Mouse (Mus musculus) liver, adult 2 months (tissue): ENCODE results near the gene Pfas. TPM values are rescaled to one million over a fixed set of nuclear protein-coding genes. Genes with fewer than 3 reads are reported as not detected.
A peak's percentile ranks its signal among the peaks of the same experiment; 100 is the strongest.

ENCODE experiments used
- DNase-seq: peaks from one replicate; pipeline ENCODE4 v3.0.0-alpha.2; 2011; ENCODE audit warnings: low read depth, low spot score; ENCODE audit errors: extremely low read depth
- H3K27ac ChIP-seq: fragments of 200-500 bp; replicated peaks from 2 replicates; pipeline ENCODE4 v1.5.1; 2012; ENCODE audit warnings: low read depth, mild to moderate bottlenecking, control low read depth, inconsistent platforms, low read length; ENCODE audit not compliant: insufficient read depth
- H3K27me3 ChIP-seq: fragments of 200-500 bp; 2 replicates; pipeline ENCODE4 v1.6.1; 2012; ENCODE audit warnings: mild to moderate bottlenecking, moderate library complexity, low read length, inconsistent platforms; ENCODE audit not compliant: control insufficient read depth, insufficient read depth
- H3K36me3 ChIP-seq: fragments of 200-500 bp; 2 replicates; pipeline ENCODE4 v1.6.1; 2012; ENCODE audit warnings: low read length, inconsistent platforms; ENCODE audit not compliant: control insufficient read depth, insufficient read depth
- H3K4me1 ChIP-seq: fragments of 200-500 bp; 2 replicates; pipeline ENCODE4 v1.6.1; 2011; ENCODE audit warnings: low read length; ENCODE audit not compliant: control insufficient read depth, insufficient read depth
- H3K4me3 ChIP-seq: fragments of 200-500 bp; 2 replicates; pipeline ENCODE4 v1.5.1; 2011; ENCODE audit warnings: low read depth, mild to moderate bottlenecking, control low read depth, low read length, moderate library complexity; ENCODE audit not compliant: insufficient read depth
- H3K79me2 ChIP-seq: fragments of 200-500 bp; 2 replicates; pipeline ENCODE4 v1.6.1; 2012; ENCODE audit warnings: inconsistent platforms, mild to moderate bottlenecking, low read length, moderate library complexity; ENCODE audit not compliant: control insufficient read depth, insufficient read depth
- H3K9ac ChIP-seq: fragments of 200-500 bp; 2 replicates; pipeline ENCODE4 v1.6.1; 2012; ENCODE audit warnings: low read depth, mild to moderate bottlenecking, control low read depth, inconsistent platforms, low read length
- CTCF ChIP-seq: fragments of 200-500 bp; IDR thresholded peaks from 2 replicates; pipeline ENCODE4 v1.5.1; 2011; ENCODE audit warnings: low read depth, low read length, control low read depth
- POLR2A ChIP-seq: fragments of 200-500 bp; IDR thresholded peaks from 2 replicates; pipeline ENCODE4 v1.6.1; 2011; ENCODE audit warnings: low read length, control low read depth; ENCODE audit not compliant: insufficient read depth; ENCODE audit errors: extremely low read depth
- WGBS: fragments of 180-500 bp; shearing (Covaris S2); methylation state at CpG from one replicate; pipeline ENCODE4 v1.1.7; 2018; 5-methylcytosine and 5-hydroxymethylcytosine counted together
- polyA plus RNA-seq: library from polyadenylated mRNA; depleted of rRNA; stranded (reverse); fragments of >200 nt; gene quantifications from 2 replicates; pipeline ENCODE4 v1.2.3, GENCODE M21; 2012
- total RNA-seq: library from RNA; depleted of rRNA; stranded (reverse); fragments of >200 nt; gene quantifications from 2 replicates; pipeline ENCODE4 v1.2.3, GENCODE M21; 2014

Pfas gene
- total and polyA plus RNA-seq, 2 experiments = 5.0 to 7.0 TPM

GRCm38 (mm10) chr11:69037231-69038061 lies 29.2 kb upstream of the Pfas start:
- peak; percentile 83 for DNase-seq
- H3K27ac ChIP-seq = peak overlapping the region; percentile 36
- H3K27me3 ChIP-seq = no peaks in the 10 kb centered on the region
- H3K4me1 ChIP-seq = peaks cover 24% of the 10 kb centered on the region
- H3K79me2 ChIP-seq = no peaks in the 10 kb centered on the region
- H3K4me3 ChIP-seq = peak overlapping the region; percentile 47
- 1% methylated on average over 34 of the region's 34 CpGs for WGBS
- TF ChIP-seq POLR2A = no peak
- TF ChIP-seq CTCF = no peak
- peak overlapping the region; percentile 47 for H3K9ac ChIP-seq
- no peaks in the 10 kb centered on the region for H3K36me3 ChIP-seq

DNA sequence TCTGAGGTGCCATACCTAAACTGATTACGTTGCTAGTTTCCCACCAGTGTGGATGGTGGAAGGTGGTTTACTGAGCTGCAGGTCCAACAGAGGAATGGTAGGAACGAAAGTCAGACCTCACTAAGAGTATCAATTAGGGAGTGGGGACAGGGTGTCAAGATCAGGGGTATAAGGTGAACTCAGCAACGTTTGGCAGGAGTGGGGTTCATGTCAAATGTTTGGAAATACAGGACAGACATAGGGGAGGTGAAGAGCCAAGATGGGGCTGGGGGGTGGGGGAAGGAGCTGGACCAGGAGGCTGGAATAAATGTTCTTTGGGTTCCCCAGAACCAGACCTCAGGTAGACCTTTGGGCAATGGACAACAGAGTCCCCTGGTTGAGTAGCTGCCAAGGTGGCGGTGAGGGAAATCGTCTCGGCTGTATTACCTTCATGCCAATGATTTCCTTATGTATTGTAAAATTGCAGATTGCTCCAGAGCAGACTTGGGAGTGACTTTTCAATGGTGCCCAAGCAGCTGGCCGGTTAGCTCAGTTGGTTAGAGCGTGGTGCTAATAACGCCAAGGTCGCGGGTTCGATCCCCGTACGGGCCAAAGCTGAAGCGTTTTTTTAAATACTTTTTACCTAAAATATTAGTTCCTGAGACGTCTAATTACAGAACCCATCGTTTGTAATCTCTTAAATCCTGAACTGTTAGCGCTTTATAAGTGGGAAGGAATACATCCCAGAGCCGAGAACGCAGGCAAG lies 28.4 kb upstream of the Pfas start:
- WGBS = 10% methylated on average over 20 of the region's 20 CpGs
- H3K9ac ChIP-seq = peak overlapping the region; percentile 47
- TF ChIP-seq CTCF = no peak
- no peak for TF ChIP-seq POLR2A
- H3K27ac ChIP-seq = peak overlapping the region; percentile 36
- peak overlapping the region; percentile 47 for H3K4me3 ChIP-seq
- peak; percentile 77 for DNase-seq
- no peaks in the 10 kb centered on the region for H3K79me2 ChIP-seq
- H3K27me3 ChIP-seq = no peaks in the 10 kb centered on the region
- H3K36me3 ChIP-seq = no peaks in the 10 kb centered on the region
- H3K4me1 ChIP-seq = peaks cover 24% of the 10 kb centered on the region

- DNase-seq = peak; percentile 83
- no peaks in the 10 kb centered on the region for H3K27me3 ChIP-seq
- no peaks in the 10 kb centered on the region for H3K36me3 ChIP-seq
- WGBS = 1% methylated on average over 8 of the region's 8 CpGs
- no peak overlapping the region for H3K9ac ChIP-seq
- peak overlapping the region; percentile 26; the same call in 1 of the 2 replicates for H3K27ac ChIP-seq
- H3K4me3 ChIP-seq = 0 out of 2 replicates have a peak overlapping the region, but pooled peaks have one; percentile 7
- H3K4me1 ChIP-seq = peaks cover 24% of the 10 kb centered on the region
- TF ChIP-seq POLR2A (no peak), CTCF (peak; percentile 92)
- no peaks in the 10 kb centered on the region for H3K79me2 ChIP-seq
Measured at GRCm38 (mm10) chr11:69035849-69036248, 27.6 kb upstream of the Pfas start.

GRCm38 (mm10) chr11:69035411-69035810 lies 27.2 kb upstream of the Pfas start:
- H3K9ac ChIP-seq = no peak overlapping the region
- WGBS = 84% methylated on average over 9 of the region's 9 CpGs
- H3K36me3 ChIP-seq = no peaks in the 10 kb centered on the region
- H3K79me2 ChIP-seq = no peaks in the 10 kb centered on the region
- peaks cover 24% of the 10 kb centered on the region for H3K4me1 ChIP-seq
- peak overlapping the region; percentile 26; the same call in 1 of the 2 replicates for H3K27ac ChIP-seq
- TF ChIP-seq POLR2A = no peak
- no peak for TF ChIP-seq CTCF
- no peak for DNase-seq
- H3K27me3 ChIP-seq = no peaks in the 10 kb centered on the region
- 0 out of 2 replicates have a peak overlapping the region, but pooled peaks have one; percentile 7 for H3K4me3 ChIP-seq

DNA sequence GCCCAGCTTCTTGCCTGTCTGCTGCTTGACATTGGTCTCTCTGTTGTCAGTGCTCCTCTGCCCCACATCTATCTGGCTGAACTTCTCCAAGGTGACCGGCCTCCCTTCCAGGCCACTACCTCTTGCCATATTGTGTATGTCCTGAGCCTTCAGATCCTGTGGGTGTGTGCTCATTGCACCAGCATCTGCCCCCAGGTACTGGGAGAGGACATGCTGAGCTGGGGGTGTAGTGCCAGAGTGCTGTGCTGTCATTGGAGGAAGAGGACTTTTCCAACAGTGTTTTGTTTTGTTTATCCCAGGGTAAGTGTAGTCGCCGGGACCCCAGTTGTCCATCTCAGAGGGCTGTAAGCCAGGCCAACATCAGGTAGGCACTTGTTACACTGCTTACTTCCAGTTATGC lies 26.3 kb upstream of the Pfas start:
- 93% methylated on average over 3 of the region's 3 CpGs for WGBS
- H3K27me3 ChIP-seq = no peaks in the 10 kb centered on the region
- no peaks in the 10 kb centered on the region for H3K79me2 ChIP-seq
- no peak for TF ChIP-seq POLR2A
- peaks cover 22% of the 10 kb centered on the region for H3K4me1 ChIP-seq
- no peak overlapping the region for H3K4me3 ChIP-seq
- no peak overlapping the region for H3K27ac ChIP-seq
- no peaks in the 10 kb centered on the region for H3K36me3 ChIP-seq
- no peak for DNase-seq
- no peak overlapping the region for H3K9ac ChIP-seq
